Mouse (Mus musculus): Measurements from ENCODE around the gene Mcfd2. TPM values are rescaled to one million over a fixed set of nuclear protein-coding genes. Genes with fewer than 3 reads are reported as not detected.

Mcfd2 gene
- polyA plus RNA-seq (2015; fragmentation: Illumina TruSeq; extraction: RNeasy Lipid Tissue Mini Kit (QIAGEN cat#74804); ENCODE audit: insufficient read depth, low read depth, low replicate concordance) = 79.1 TPM

DNA sequence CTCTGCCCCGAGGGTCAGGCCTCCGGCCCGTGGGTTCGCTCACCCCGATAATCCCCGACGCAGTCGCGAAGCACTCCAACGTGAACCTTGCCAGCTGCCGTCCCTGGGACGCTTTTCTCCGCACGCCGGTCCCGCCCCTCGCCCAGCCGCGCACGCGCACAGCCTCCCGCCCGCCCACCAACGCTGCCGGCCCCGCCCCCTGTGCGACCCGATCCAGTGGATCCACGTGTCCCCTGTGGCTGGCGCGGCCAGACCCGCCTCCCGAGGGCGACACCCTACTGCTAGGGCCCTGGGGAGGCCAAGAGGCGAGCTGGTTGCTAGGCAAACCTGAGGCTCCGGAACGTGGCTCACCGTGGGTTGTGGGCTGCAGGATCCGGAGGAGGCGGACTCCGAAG lies at the start of gene Mcfd2:
Mcfd2 (minus strand) TSS at position 144 of the 395 bp plus-strand sequence.

GRCm38 (mm10) chr17:87282706-87283053 lies 16.9 kb upstream of the Mcfd2 start, which contains the start of gene Ttc7:
Ttc7 (plus strand) TSS chr17:87282886.

Other genes with a start within 250 kb of the Mcfd2 start
- 4.2 TPM for gene Pigf, start 240.5 kb downstream of the Mcfd2 start, polyA plus RNA-seq (2015; fragmentation: Illumina TruSeq; extraction: RNeasy Lipid Tissue Mini Kit (QIAGEN cat#74804); ENCODE audit: insufficient read depth, low read depth, low replicate concordance)
- 15.6 TPM for gene Cript, start 240.4 kb downstream of the Mcfd2 start, polyA plus RNA-seq (2015; fragmentation: Illumina TruSeq; extraction: RNeasy Lipid Tissue Mini Kit (QIAGEN cat#74804); ENCODE audit: insufficient read depth, low read depth, low replicate concordance)
- 4.7 TPM for gene Socs5, start 158.3 kb downstream of the Mcfd2 start, polyA plus RNA-seq (2015; fragmentation: Illumina TruSeq; extraction: RNeasy Lipid Tissue Mini Kit (QIAGEN cat#74804); ENCODE audit: insufficient read depth, low read depth, low replicate concordance)
- 6.8 TPM for gene Ttc7, start 17.0 kb upstream of the Mcfd2 start, polyA plus RNA-seq (2015; fragmentation: Illumina TruSeq; extraction: RNeasy Lipid Tissue Mini Kit (QIAGEN cat#74804); ENCODE audit: insufficient read depth, low read depth, low replicate concordance)
- gene Stpg4, start 161.8 kb upstream of the Mcfd2 start, polyA plus RNA-seq (2015; fragmentation: Illumina TruSeq; extraction: RNeasy Lipid Tissue Mini Kit (QIAGEN cat#74804); ENCODE audit: insufficient read depth, low read depth, low replicate concordance) = not detected
- 79.5 TPM for gene Calm2, start 181.0 kb upstream of the Mcfd2 start, polyA plus RNA-seq (2015; fragmentation: Illumina TruSeq; extraction: RNeasy Lipid Tissue Mini Kit (QIAGEN cat#74804); ENCODE audit: insufficient read depth, low read depth, low replicate concordance)

Measured in pancreas, adult 10 weeks (tissue).